28 mouse cellular contexts compared by ENCODE assay signal in genomic region chr9:51194790-51195189, GRCm38 (mm10). TPM values are rescaled to one million over a fixed set of nuclear protein-coding genes. Genes with fewer than 3 reads are reported as not detected.
DNase-seq lines count a peak whose midpoint lies in the region.
"Had no signal": no experiment of that assay in that cellular context is flagged by ENCODE, and none has a peak within 500 bp of the region (broad histone marks: within the 10 kb centered on the region; RNA-seq: fewer than 3 reads in every experiment).

No protein-coding gene starts in this region.

- no peaks in the 10 kb centered on the region for H3K27me3 ChIP-seq in splenic B cell, adult 2 months (ENCODE audit: control insufficient read depth, insufficient read depth, low read length, poor library complexity, severe bottlenecking)
- H3K27me3 ChIP-seq: embryonic facial prominence, embryonic 12.5 days; heart, embryonic 12.5 days; liver, embryonic 12.5 days; midbrain, embryonic 15.5 days; neural tube, embryonic 15.5 days had no signal

- intact Hi-C loops in heart, postnatal 14 days (cut with DNase I), result no loop called here

- DNase-seq in A20 (ENCODE audit: low read depth, low spot score), result peak; percentile 80
- peak; percentile 9 for DNase-seq in ES-CJ7 (ENCODE audit: low read depth, low spot score)
- DNase-seq in T-cell, adult 2 months (ENCODE audit: low spot score), result peak; percentile 12
- DNase-seq in splenic B cell, adult 2 months (ENCODE audit: low read depth, low spot score), result peak; percentile 55
- no peak for DNase-seq in ovary, postnatal 14 days (ENCODE audit: low spot score)
- no peak for DNase-seq in heart, postnatal 14 days
- no peak for DNase-seq in kidney, postnatal 36 days
- DNase-seq: adrenal gland, postnatal 36 days; cerebellum, adult 2 months; cerebellum, postnatal 25 days; embryo, embryonic 11 days; gastrocnemius, postnatal 14 days; heart, adult 2 months; kidney, adult 2 months; layer of hippocampus, postnatal 36 days; left cerebral cortex, postnatal 4 days; liver, postnatal 0 days; lung, postnatal 4 days; right cerebral cortex, adult 18-20 months; right cerebral cortex, postnatal 4 days; thymus, postnatal 4 days had no signal

- H3K36me3 ChIP-seq in splenic B cell, adult 2 months (ENCODE audit: control insufficient read depth, insufficient read depth, low read length, poor library complexity, severe bottlenecking), result no peaks in the 10 kb centered on the region
- H3K36me3 ChIP-seq: embryonic facial prominence, embryonic 12.5 days; heart, embryonic 12.5 days; liver, embryonic 12.5 days; midbrain, embryonic 10.5 days; midbrain, embryonic 15.5 days; neural tube, embryonic 15.5 days had no signal

RNA-seq across cellular contexts. Expression of gene Pou2af1, which starts 18.7 kb away (rescaled TPM):
- under 1 TPM; 0.48 to 0.61 TPM for total RNA-seq in heart, postnatal 14 days (2021)
- total RNA-seq: adrenal gland, postnatal 36 days; layer of hippocampus, postnatal 36 days; left cerebral cortex, postnatal 4 days had no signal

RNA-seq across cellular contexts. Expression of gene Gm32742, which starts 29.5 kb away (rescaled TPM):
- not detected for total RNA-seq in heart, postnatal 14 days (2021)
- total RNA-seq: adrenal gland, adult 18-20 months; adrenal gland, postnatal 36 days; gastrocnemius, postnatal 14 days; heart, adult 2 months; layer of hippocampus, postnatal 36 days had no signal

Comparison
In these comparisons a context has a peak if more than half of its experiments do, and no peak if none do; other contexts are left out.
1. DNase-seq: peak in A20 (single experiment), ES-CJ7 (single experiment), T-cell, adult 2 months (single experiment) and splenic B cell, adult 2 months (single experiment); none in ovary, postnatal 14 days (single experiment), heart, postnatal 14 days (0 of 2) and kidney, postnatal 36 days (0 of 2).